ENCODE assay signal across 8 mouse cellular contexts in the genomic region with DNA sequence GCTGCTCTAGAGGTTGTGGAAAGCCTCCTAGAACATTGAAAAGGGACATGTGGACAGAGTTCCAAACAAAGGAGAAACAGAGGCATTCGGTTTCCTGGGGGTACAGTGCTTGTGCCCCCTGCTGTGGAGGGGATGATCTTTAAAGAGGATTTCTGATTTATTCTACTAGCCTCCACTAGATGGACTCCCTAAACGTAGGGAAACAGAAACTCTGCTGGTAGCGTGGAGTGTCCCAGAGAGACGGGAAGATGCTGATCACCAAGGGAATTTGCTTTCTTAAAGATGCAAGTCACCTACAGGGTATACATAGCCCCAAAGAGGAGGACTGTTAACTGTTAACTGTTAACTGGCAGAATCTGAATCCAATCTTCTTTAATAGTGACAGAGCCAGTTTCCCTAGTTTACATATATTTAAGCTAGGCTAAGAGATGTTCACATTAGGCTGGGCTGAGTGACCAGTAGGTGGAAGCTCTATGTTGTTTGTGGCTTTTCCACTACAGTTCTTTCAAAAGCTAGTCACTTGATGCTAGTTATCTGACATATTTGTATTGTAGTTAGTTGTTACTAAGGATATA. TPM values are rescaled to one million over a fixed set of nuclear protein-coding genes. Genes with fewer than 3 reads are reported as not detected.
DNase-seq lines count a peak whose midpoint lies in the region; ATAC-seq lines count a peak whose summit lies in the region.

No protein-coding gene starts in this region.

- WGBS in hindbrain, embryonic 16.5 days = 3% methylated on average over 4 of the region's 4 CpGs
- 19% methylated on average over 4 of the region's 4 CpGs for WGBS in hindbrain, embryonic 11.5 days
- 3% methylated on average over 4 of the region's 4 CpGs for WGBS in midbrain, embryonic 16.5 days
- WGBS in midbrain, embryonic 13.5 days = 12% methylated on average over 4 of the region's 4 CpGs

- no peaks in the 10 kb centered on the region for H3K4me1 ChIP-seq in hindbrain, embryonic 16.5 days (ENCODE audit: control insufficient read depth, insufficient read depth, low read depth, low read length)
- H3K4me1 ChIP-seq in hindbrain, embryonic 11.5 days (replicated peaks; ENCODE audit: control insufficient read depth, insufficient read depth, low read length) = no peaks in the 10 kb centered on the region
- no peaks in the 10 kb centered on the region for H3K4me1 ChIP-seq in midbrain, embryonic 16.5 days (ENCODE audit: control insufficient read depth, insufficient read depth, low read length)
- H3K4me1 ChIP-seq in midbrain, embryonic 13.5 days (replicated peaks) = no peaks in the 10 kb centered on the region

- no peaks in the 10 kb centered on the region for H3K27me3 ChIP-seq in hindbrain, embryonic 16.5 days (replicated peaks; ENCODE audit: control insufficient read depth, insufficient read depth, low read length)
- H3K27me3 ChIP-seq in hindbrain, embryonic 11.5 days (ENCODE audit: control insufficient read depth, insufficient read depth, low read length) = 0 out of 2 replicates have a peak, but pooled peaks cover 2% of the 10 kb centered on the region
- no peaks in the 10 kb centered on the region for H3K27me3 ChIP-seq in midbrain, embryonic 16.5 days (ENCODE audit: control insufficient read depth, insufficient read depth, low read depth, low read length)
- H3K27me3 ChIP-seq in midbrain, embryonic 13.5 days = no peaks in the 10 kb centered on the region; the same call in 1 of the 2 replicates

- H3K9ac ChIP-seq in hindbrain, embryonic 16.5 days (ENCODE audit: low read depth, low read length) = no peak overlapping the region
- H3K9ac ChIP-seq in hindbrain, embryonic 11.5 days (ENCODE audit: low read depth, low read length) = no peak overlapping the region
- no peak overlapping the region for H3K9ac ChIP-seq in midbrain, embryonic 16.5 days (ENCODE audit: low read depth, low read length)
- H3K9ac ChIP-seq in midbrain, embryonic 13.5 days (replicated peaks) = no peak overlapping the region

- no peak overlapping the region for H3K4me2 ChIP-seq in hindbrain, embryonic 16.5 days (ENCODE audit: low read length)
- no peak overlapping the region for H3K4me2 ChIP-seq in hindbrain, embryonic 11.5 days (replicated peaks; ENCODE audit: low read depth, low read length)
- no peak overlapping the region for H3K4me2 ChIP-seq in midbrain, embryonic 16.5 days (ENCODE audit: low read length)
- H3K4me2 ChIP-seq in midbrain, embryonic 13.5 days (replicated peaks) = no peak overlapping the region

- peak; percentile 50 for ATAC-seq in hindbrain, embryonic 16.5 days
- ATAC-seq in hindbrain, embryonic 11.5 days (ENCODE audit: low FRiP score) = no peak
- ATAC-seq in midbrain, embryonic 16.5 days = peak; percentile 56; the same call in 1 of the 2 replicates
- ATAC-seq in midbrain, embryonic 13.5 days = no peak

- no peak overlapping the region for H3K27ac ChIP-seq in hindbrain, embryonic 16.5 days (ENCODE audit: low read depth, low read length)
- H3K27ac ChIP-seq in hindbrain, embryonic 11.5 days (ENCODE audit: low read depth, low read length) = no peak overlapping the region
- no peak overlapping the region for H3K27ac ChIP-seq in midbrain, embryonic 16.5 days (ENCODE audit: low read length)
- H3K27ac ChIP-seq in midbrain, embryonic 13.5 days = no peak overlapping the region

- H3K36me3 ChIP-seq in hindbrain, embryonic 16.5 days (ENCODE audit: control insufficient read depth, insufficient read depth, low read length) = no peaks in the 10 kb centered on the region
- H3K36me3 ChIP-seq in hindbrain, embryonic 11.5 days (ENCODE audit: control insufficient read depth, insufficient read depth, low read length) = no peaks in the 10 kb centered on the region
- no peaks in the 10 kb centered on the region for H3K36me3 ChIP-seq in midbrain, embryonic 16.5 days (ENCODE audit: control insufficient read depth, insufficient read depth, low read length)
- H3K36me3 ChIP-seq in midbrain, embryonic 13.5 days = no peaks in the 10 kb centered on the region

- DNase-seq in cerebellum, postnatal 10 days = peak; percentile 44 to 45
- no peak for DNase-seq in cerebellum, adult 11 months
- no peak for DNase-seq in hindbrain, embryonic 11.5 days (ENCODE audit: low spot score)
- peak; percentile 36 for DNase-seq in telencephalon, adult 2 months (ENCODE audit: low read depth, low spot score)
- DNase-seq in urinary bladder, postnatal 25 days (ENCODE audit: low spot score) = no peak

- no peak overlapping the region for H3K4me3 ChIP-seq in hindbrain, embryonic 16.5 days (ENCODE audit: low read length)
- H3K4me3 ChIP-seq in hindbrain, embryonic 11.5 days (ENCODE audit: low read depth, low read length) = no peak overlapping the region
- H3K4me3 ChIP-seq in midbrain, embryonic 16.5 days (ENCODE audit: low read depth, low read length) = no peak overlapping the region
- no peak overlapping the region for H3K4me3 ChIP-seq in midbrain, embryonic 13.5 days (replicated peaks)

- no peaks in the 10 kb centered on the region for H3K9me3 ChIP-seq in hindbrain, embryonic 16.5 days (ENCODE audit: control insufficient read depth, low read length)
- no peaks in the 10 kb centered on the region for H3K9me3 ChIP-seq in hindbrain, embryonic 11.5 days (ENCODE audit: control insufficient read depth, low read length)
- H3K9me3 ChIP-seq in midbrain, embryonic 16.5 days (replicated peaks; ENCODE audit: control insufficient read depth, low read length, poor library complexity, severe bottlenecking) = no peaks in the 10 kb centered on the region
- H3K9me3 ChIP-seq in midbrain, embryonic 13.5 days = no peaks in the 10 kb centered on the region

RNA-seq across cellular contexts. Expression of gene Uchl1, which starts 34.6 kb away (rescaled TPM):
- 1,720 and 1,858 TPM in 2 replicates for polyA plus RNA-seq in hindbrain, embryonic 16.5 days (2015; fragmentation: Nextera tagmentation; extraction: Ambion mirVana)
- 421 and 428 TPM in 2 replicates for polyA plus RNA-seq in hindbrain, embryonic 11.5 days (2014; fragmentation: Nextera tagmentation; extraction: Ambion mirVana)
- 2,002 and 2,007 TPM in 2 replicates for polyA plus RNA-seq in midbrain, embryonic 16.5 days (2015; fragmentation: Nextera tagmentation; extraction: Ambion mirVana)
- polyA plus RNA-seq in midbrain, embryonic 13.5 days (2015; fragmentation: Nextera tagmentation; extraction: Ambion mirVana) = 1,181 and 1,187 TPM in 2 replicates

RNA-seq across cellular contexts. Expression of gene Limch1, which starts 35.1 kb away (rescaled TPM):
- 48.4 and 50.1 TPM in 2 replicates for polyA plus RNA-seq in hindbrain, embryonic 16.5 days (2015; fragmentation: Nextera tagmentation; extraction: Ambion mirVana)
- polyA plus RNA-seq in hindbrain, embryonic 11.5 days (2014; fragmentation: Nextera tagmentation; extraction: Ambion mirVana) = 60.7 and 81.7 TPM in 2 replicates
- 40.4 and 48.8 TPM in 2 replicates for polyA plus RNA-seq in midbrain, embryonic 16.5 days (2015; fragmentation: Nextera tagmentation; extraction: Ambion mirVana)
- 37.4 and 41.9 TPM in 2 replicates for polyA plus RNA-seq in midbrain, embryonic 13.5 days (2015; fragmentation: Nextera tagmentation; extraction: Ambion mirVana)

Comparison
In these comparisons a context has a peak if more than half of its experiments do, and no peak if none do; other contexts are left out.
1. DNase-seq: peak in cerebellum, postnatal 10 days (2 of 2) and telencephalon, adult 2 months (single experiment); none in cerebellum, adult 11 months (single experiment), hindbrain, embryonic 11.5 days (single experiment) and urinary bladder, postnatal 25 days (single experiment).
2. ATAC-seq: peak in hindbrain, embryonic 16.5 days (single experiment) and midbrain, embryonic 16.5 days (single experiment); none in hindbrain, embryonic 11.5 days (single experiment) and midbrain, embryonic 13.5 days (single experiment).